Mouse (Mus musculus): ENCODE measurements at regions not wholly inside any gene's neighbourhood (a gene's known extent, or its start where the extent isn't known, plus 50 kb on each side); places are given as distances from the start of the nearest gene placed in this dataset.

DNA sequence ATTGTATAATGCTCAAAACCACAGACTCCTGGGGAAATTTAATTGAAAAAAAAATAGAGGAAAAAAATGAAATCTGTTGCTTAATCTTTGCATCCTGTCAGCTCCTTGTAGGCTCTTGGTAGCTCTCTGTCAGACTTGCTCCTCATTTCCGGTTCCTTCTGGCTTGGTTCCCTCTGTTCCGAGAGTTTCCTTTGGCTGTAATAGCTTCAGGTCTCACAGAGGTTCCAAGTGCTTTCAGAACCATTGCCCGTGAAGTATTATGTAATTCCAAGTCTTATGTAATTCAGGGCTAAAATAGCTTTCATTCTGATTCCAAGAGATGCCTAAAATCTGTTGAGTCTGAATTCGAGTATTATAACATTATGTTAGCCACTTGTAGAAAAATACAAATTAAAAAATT is 117.3 kb downstream of the Spry2 start:
- peak; percentile 72 to 88 for DNase-seq

DNA sequence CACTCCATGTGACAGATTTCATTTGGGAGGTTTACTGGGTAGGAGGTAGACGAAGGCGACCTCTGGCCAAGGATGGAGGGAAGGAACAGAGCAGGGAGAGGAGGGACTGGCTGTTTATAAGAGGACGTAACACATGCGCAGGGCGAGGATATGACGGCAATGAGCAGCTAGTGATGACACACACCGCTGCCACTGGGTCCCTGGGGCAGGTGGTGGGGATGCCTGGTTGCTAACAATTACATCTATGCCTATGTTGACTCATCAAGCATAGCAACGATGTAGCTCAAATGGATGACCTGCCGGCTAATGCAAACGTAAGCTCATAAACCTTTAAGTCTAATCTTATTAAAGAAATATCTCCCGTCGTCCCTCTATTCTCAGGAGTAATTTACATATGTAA is 122.9 kb downstream of the Spry2 start:
- DNase-seq = no peak

DNA sequence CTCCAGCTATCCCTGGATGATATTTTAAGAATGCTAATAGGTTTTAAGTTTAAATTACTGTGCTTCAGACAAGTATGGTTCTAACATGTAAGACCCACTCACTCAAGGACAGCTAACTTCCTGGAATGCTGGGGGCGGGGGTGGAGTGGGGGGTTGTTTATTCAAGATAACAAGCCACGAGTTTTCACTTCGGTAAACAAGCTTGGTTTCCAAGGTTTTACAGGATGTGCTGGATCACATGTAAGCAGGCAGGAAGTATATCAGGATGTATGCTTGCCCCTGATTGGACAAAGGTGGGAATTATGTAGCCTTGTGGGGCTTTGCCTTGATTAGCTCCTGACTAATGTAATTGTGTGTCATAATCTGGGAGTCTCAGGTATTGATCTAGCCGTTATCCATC is 129.5 kb downstream of the Spry2 start:
- no peak for DNase-seq

DNA sequence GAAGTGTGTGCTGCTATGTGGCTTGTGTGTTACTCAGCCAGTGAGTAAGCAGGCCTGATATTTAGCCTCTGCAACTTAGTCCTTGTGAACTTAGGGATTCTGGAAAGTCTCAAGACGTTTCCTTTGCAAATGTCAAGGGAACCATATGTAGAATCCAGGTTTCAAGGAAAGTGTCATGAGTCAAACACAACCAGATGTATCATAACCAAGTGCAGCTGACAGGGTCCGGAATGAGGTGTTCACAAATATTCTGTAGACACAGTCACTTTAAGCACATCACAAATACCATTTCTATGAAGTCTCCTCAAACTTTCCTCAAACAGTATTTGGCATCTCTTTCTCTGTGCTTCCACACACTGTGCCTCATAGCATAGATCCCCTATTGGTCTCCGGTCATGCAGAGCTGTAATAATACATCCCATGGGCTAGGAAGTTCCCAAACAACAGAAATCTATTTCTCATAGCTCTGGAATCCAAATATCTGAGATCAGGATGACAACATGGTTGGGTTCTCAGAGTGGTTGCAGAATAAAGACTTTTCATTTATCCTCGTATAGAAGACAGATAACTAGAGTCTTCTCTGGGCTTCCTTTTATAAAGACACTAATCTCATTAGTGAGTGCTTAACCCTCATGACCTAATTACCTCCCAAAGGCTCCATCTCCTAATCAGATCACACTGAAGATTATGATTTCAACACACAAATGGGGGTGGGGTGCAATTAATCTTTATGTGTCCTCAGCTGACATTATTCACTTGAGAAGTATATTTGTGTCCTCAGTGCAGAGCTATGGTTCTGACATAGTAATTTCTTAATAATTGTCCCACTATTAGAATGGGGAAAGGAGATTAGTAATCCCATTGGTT is 143.9 kb downstream of the Spry2 start:
- DNase-seq = no peak

DNA sequence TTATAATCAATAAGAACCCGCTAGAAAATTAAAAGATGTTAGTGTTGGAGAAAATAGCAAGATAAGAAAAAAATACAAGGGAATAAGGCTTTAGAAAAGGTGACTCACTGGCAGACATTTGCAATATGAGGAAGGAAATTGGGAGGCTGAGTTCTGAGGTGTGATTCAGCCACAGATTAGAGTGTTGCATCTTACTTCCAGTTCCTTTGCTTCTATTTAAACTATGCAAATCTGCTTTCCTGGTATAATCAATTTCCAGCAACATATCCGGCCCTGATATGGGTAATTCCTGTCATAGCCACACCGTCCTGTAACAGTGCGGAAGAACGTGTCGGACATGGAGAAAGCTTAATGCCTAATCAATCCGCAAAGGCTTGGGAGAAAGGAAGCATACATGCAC is 144.9 kb downstream of the Spry2 start:
- DNase-seq = no peak

DNA sequence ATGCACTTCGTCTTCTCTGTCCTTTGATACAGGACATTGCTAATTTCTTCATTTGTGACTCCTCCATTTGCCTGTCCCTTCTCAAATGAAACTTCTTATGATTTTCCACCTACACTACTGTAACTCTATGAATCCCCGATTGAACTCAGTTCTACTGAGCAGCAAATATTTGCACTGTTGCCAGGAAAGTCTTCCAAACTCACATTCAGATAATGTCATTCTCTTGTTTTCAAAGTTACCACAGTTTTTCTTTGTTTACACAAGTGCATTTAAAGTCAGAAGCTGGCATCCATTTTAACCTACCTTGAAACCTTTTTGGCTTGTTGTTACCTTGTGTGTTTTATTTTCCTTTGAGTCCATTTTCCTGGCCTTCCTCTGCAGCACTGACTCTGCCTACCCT is 152.0 kb downstream of the Spry2 start:
- DNase-seq = no peak

DNA sequence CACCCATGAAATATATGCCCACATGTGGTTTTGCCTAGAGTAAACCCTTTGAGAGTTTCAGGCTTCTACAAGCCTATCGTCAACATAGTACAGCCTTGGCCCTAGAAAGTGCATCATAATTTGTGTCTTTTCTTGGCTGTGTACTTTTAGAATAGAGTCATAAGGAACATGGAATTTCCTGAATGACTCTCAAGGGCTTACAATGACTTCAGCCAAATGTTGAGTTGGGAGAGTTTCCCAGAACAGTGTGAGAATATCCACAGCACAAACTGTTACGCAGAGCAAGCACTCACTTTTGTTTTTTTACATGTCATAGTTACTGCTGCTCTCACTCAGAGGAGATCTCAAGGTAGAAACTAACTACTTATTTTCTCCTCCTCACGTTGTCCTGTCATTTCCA is 152.5 kb downstream of the Spry2 start:
- DNase-seq = peak in 1 of 2 experiments; percentile 37

DNA sequence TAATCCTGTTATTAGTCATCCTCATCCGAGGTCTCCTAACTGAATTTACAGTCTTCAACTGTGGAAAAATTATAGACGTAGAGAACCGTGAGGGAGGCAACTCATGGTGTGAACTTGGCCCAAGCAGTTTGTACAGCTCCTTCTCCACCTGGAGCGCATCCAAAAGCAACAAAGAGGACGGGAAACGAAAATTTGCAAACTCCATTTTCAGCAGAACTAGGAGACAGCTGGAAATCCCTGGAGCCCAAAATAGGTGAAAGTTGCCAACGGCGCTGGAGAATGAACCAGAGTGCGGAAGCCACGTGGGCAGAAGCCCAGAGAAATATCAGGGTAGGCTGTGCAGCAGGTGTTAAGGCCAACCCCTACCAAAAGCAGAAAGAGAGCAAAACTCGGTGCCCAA is 155.7 kb downstream of the Spry2 start:
- peak; percentile 61 to 64 for DNase-seq

DNA sequence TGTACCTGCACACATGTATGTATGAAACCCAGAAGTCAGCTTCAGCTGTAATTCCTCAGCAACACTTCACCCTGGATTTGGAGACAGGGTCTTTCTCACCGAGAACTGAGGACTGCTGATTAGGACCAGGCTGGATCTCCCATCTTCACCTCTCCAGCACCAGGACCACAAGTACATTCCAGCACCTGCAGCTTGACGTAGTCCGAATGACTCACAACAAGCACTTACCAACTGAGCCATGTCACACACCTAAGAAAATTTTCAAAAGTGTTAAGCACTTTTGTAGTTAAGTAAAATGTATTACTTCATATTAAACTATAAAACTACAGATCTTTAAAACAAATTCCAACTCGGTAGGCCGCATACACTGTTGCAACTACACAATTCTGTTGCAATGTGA is 158.1 kb downstream of the Spry2 start:
- DNase-seq = no peak

DNA sequence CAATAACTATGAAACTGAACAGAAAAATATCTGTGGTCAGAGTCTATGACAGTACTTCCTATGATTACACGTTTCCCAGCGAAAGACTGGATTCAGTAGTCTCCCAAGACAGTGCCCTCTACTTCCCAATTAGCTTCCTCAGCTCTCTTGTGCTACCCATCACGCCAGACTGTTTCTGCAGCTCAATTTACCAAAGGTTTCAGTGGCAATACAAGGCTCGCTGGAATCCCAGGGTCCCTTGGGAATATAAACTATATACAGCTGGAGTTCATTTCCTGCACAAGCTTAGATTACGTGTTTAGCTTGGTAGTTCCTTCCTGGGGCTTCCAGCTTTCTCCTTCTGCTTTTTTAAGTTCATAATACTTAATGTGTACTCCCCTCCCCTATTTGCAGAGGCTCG is 160.3 kb downstream of the Spry2 start:
- no peak for DNase-seq

DNA sequence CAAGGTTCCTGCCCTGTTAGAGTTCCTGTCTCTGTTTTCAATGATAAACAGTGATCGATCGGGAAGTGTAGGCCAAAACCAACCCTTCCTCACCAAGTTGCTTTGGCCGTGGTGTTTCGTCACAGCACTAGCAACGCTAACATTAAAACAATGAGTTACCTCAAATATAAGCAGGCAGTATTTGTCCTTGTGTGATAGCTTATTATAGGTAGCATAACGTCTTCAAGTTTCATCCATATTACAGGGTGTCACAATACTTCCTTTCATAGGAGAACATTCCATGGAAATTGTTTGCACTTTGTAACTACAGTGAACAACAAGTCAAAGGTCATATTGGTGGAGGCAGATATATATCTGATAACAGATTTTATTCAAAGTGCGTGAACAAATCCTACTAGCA is 162.3 kb downstream of the Spry2 start:
- no peak for DNase-seq

DNA sequence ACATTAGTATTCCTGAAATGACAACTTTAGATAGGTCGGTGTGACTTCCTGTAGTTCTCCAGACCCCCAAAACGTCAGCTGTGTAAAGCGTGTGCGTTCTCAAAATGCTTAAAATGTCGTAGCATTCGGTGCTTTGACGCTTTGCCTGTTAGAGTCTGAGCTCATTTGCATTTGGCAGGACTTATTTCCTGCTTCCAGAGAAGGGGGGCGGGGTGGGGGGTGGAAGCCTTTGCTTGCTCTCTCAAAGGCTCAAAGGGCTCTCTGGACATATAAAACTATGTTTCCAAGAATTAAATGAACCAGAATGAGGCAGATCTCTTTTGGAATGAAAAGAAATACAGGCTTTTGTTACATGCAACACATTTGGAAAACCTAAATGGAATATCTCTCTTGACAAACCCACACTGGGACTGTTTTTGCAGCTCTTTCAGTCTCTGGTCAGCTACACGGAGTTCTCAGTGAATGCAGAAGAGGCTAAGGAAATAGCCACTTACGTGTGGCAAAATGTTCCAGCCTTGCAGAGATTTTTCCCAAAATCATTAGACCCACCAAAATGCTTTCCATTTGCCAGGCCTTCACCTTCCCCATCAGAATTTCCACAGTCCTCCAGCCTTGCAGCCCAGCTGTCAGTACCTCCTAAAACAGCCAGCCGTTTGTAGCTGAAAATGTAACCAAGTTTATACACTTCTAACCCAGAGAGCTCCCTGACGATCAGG is 163.4 kb downstream of the Spry2 start:
- DNase-seq = peak; percentile 58 to 61

DNA sequence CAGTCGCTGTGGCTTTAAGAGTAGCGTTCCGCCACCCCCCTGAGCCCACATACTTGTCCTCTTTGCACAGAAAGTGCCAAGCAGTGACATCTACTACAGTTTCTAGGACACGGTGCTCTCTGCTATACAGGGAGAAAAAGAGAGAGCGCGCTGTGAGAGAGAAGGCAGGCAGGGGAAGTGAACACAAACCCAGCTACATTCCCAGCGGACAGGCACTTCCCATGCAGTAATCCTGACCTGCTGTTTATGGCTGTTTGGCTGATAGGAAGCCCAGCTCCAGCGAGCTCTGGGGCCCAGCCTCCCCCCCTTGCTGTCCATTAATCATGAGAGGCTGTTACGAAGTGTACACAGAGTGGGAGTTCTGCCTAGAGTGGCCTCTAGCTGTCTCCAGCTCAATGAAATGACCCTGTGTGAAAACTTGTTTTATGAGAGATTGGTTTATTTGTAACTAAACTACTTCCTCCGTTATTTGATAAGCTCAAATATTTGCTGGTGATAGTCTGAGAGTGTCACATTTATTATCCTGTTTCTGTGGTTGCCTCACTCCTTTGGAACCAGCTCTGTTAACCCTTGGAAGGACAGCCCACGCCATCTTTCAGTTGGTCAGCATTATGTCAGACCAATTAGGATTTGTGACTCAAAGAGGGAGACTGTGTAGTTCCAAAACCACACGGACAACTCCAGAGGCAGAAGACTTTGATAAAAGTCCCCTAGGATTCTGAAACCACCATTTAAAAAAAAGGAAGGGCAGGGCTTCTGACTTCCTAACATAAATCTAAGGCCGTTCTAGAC is 164.2 kb downstream of the Spry2 start:
- DNase-seq = peak; percentile 73 to 86

DNA sequence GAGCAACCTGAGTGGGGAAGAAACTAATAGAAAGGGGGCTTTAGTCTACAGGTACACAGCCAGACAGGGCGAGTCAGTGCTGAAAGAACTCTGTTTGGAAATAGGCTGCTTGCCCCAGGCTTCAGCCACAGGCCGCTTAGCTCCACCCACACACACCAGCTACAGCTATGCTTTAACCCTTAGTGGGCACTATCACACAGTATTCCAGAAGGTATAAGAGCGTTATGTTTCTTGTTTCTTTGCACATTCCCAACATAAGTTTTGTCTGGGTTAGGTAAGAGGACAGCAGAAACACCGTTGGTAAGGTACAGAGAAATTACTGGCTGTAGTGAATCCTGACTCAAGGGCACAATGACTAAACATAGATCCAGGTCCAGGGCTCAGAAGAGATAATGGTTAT is 165.8 kb downstream of the Spry2 start:
- peak; percentile 20 to 26 for DNase-seq

DNA sequence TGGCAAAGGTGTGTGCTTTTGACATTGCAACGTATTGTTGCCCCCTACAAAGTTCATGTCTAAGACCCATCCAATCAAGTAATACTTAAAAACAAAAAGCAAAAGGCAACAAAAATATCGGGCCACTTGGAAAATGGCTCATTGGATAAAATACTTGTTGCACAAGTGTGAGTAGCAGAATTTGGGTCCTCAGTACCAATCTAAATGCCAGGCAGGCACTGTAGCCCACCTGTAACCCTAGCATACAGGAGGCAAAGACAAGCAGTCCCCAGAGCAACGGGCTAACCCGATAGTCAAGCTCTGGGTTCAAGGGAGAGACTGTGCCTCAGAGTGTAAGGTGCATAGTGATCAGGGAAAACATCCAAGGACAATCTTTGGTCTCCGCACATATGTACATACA is 167.8 kb downstream of the Spry2 start:
- DNase-seq = no peak

DNA sequence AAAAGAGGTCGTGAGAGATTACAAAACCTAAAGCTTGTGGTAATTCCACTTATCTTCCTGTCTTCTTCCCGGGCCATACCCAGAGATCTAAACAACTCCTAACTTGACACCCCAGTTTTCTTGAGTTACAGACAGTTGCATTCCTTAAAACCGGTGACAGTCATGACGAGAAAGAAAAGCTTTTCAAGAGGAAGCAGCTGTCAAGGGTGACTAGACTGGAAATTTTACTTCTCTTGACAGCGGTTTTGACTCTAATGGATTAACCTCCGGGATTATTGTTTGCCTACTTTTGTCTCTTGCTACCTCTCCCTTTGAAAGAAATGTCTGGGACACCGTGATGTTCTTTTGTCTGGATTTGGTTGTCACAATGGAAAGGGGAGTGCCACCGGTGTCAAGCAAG is 170.9 kb downstream of the Spry2 start:
- no peak for DNase-seq

DNA sequence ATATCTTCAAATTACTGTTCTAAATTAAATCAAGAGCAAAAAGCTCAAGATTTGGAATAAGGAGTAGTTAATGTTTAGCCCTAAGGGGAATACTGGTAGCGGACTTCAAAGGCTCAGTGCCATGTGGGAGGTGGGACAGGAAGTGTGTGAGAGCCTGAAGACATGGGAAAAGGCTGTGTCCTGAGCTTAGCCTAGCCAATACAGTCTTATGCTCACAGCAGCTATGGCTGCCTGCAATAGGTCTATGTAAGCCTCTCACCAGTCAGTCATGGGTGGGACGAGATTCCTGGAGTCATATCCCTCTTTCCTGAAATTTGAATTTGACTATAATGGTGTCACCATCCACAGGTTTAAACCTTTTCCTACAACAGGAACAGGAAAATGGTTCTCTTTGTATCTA is 173.7 kb downstream of the Spry2 start:
- DNase-seq = no peak

DNA sequence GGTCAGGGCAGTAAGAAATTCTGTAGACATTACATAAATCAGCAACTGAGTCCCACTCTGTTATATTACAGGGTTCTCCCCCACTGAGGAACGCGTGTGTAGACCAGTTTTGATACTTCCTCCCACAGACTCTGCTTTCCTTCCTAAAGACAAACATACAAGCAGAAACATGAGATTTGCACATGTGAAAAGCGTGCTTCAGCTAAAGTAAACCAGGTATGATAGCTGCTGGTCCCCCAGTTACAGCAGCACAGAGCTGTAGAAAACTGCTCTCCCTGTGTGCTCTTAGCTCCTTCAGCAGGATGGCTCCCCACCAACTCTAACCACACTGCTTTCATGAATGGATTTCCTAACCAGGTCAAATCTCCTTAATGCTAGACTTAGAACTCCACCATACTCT is 175.0 kb downstream of the Spry2 start:
- no peak for DNase-seq

DNA sequence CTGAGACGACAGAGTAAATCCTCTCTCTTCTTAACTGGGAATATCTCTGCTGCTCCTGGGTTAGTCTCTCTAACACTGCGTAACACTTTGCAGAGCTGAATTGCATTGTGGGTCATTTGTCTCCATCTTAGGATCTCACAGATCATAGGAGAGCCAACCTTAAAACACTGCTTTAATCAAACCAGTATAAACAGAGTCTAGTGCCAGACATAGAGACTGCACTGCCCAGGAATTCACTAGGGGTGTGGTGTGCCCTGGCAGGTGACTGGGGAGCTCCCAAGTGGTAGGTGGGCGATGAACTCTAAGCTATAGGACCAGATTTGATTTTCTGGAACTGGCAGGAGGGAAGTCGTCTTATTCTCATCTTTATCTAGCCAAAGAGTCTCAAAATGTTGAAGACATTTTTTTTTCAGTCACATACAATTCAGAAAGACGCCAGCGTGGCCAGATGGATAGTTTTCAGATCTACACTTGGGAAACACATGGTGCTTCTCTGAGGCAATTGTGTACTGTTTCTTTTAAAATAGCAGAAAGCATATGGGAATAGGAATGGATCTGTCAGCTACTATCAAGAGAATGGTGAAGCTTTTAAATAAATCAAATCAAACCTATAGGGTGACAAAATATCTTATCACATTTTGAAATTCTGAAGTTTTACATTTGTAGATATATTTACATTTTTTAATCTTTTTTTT is 175.7 kb downstream of the Spry2 start:
- no peak for DNase-seq

DNA sequence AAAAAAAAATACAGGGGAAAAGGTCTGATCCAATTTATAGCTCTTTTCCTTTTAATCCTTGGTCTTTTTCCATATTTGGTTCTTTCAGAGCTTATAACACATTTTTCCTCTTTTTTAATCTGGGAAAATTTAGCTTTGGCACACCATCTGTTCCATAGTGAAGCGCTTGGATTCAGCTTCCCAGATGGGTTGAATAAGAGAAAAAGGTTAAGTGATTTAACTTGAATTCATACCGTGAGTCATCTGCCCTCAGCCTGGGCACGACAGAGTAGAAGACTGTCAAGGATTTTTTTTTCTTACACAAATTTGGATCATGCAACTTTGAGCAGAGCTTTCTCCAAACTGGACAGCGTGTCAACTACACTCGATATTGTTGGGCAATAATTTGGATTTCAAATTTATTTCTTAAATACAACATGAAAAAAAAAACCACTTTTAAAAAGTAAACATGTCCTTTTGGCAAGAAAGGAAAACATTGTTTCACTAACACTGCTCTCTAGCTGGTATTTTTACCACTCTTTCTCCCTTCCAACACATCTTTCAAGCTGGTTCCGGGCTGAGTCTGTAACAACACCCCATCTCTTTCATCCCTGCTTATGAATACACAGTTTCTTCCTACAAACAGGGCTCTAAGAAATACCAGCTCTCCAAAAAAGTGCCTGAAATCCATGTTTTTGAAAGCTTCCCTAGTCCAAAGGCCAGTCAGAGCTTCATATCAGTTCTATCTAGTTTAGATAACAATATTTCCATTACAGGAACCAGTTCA is 177.8 kb downstream of the Spry2 start:
- no peak for DNase-seq

DNA sequence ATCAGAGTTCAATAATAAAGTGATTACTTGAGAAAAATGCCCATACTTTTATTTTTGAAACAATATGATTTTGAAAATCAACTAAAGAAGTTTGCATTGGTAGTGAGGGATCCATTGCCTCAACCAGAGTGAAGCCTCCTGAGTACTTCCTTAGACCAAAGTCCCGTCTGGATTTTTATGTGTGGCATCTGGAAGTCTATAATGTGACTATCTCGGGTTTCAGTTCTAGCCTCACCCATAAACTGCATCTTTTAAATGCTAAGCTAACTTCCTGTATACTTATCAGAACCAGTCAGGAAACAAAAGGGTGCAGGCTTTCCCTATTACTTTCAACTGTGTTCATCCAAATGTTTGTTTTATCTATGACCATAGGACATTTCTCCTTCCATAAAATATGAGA is 178.8 kb downstream of the Spry2 start:
- DNase-seq = no peak

DNA sequence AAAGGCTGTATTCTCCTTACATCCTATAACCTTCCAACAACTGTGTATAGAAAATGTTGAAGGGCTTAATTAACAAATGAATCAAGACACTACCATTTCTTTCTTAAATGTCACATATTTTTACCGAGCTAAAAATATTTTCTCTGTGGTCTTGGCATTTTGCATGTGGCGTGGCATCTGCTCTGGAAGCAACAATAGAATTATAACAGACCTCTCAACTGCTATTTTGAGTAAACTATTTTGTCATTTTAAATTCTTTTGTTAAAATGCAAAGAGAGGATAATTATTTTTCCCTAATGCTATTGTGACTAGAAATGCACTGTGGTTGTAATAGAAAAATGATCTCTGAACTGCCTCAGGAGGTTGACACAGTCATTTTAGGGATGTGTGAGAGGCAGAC is 187.9 kb downstream of the Spry2 start:
- no peak for DNase-seq

Data from kidney, adult 8-10 months (tissue).